Mouse (Mus musculus) cerebellum, postnatal 14 days (tissue): ENCODE data around the gene Gm42688.

Experiments used
- DNase-seq, 2 experiments: peaks; one replicate each; pipeline ENCODE4 v3.0.0; 2021; ENCODE audit warnings: mixed read lengths in 2 of 2

Gene Gm42688

GRCm38 (mm10) chr6:83142211-83142731 is 40.9 kb downstream of the Gm42688 start:
- no peak for DNase-seq

- no peak for DNase-seq
Observed at GRCm38 (mm10) chr6:83142886-83143285, 41.5 kb downstream of the Gm42688 start.

- no peak for DNase-seq
Observed at GRCm38 (mm10) chr6:83145209-83145608, 43.8 kb downstream of the Gm42688 start.

GRCm38 (mm10) chr6:83145805-83146204 is 44.4 kb downstream of the Gm42688 start:
- no peak for DNase-seq

- no peak for DNase-seq
Observed at GRCm38 (mm10) chr6:83147280-83147679, 45.9 kb downstream of the Gm42688 start.

GRCm38 (mm10) chr6:83151721-83152120 is 50.3 kb downstream of the Gm42688 start:
- peak in 1 of 2 experiments; percentile 51 for DNase-seq

- no peak for DNase-seq
Observed at GRCm38 (mm10) chr6:83153038-83153437, 51.6 kb downstream of the Gm42688 start.

- DNase-seq, result no peak
Observed at GRCm38 (mm10) chr6:83153485-83153884, 52.1 kb downstream of the Gm42688 start.

- peak; percentile 33 to 68 for DNase-seq
Observed at GRCm38 (mm10) chr6:83155552-83156238, 54.3 kb downstream of the Gm42688 start.

- DNase-seq, result peak; percentile 86
Observed at GRCm38 (mm10) chr6:83156259-83156684, 54.9 kb downstream of the Gm42688 start, which contains the start of the genes Wdr54 and 1700003E16Rik. Gene Wdr54, minus strand, starts transcription at chr6:83156397. Gene 1700003E16Rik, plus strand, starts transcription at chr6:83156404.

GRCm38 (mm10) chr6:83159456-83159855 is 58.0 kb downstream of the Gm42688 start:
- DNase-seq, result peak; percentile 58 to 70
